Mouse (Mus musculus): Measurements from ENCODE around the gene Mtmr12. TPM values are rescaled to one million over a fixed set of nuclear protein-coding genes. Genes with fewer than 3 reads are reported as not detected.
"Not testable (repeated sequence)": the region's sequence is repeated elsewhere in the genome, so short reads cannot be mapped to it uniquely, and the experiment has no call there.

The Mtmr12 gene
- total RNA-seq, 2 experiments from 2014 or later: 15.5 to 16.1 TPM

GRCm38 (mm10) chr15:12207556-12208090, 2.8 kb downstream of the Mtmr12 start:
- intact Hi-C loops (cut with DNase I): no loop called here

GRCm38 (mm10) chr15:12211577-12211976, 6.7 kb downstream of the Mtmr12 start:
- DNase-seq: peak; percentile 76
- intact Hi-C loops (cut with DNase I): no loop called here

More at GRCm38 (mm10) chr15:12207556-12208090, 2.8 kb downstream of the Mtmr12 start:
- DNase-seq: no peak

GRCm38 (mm10) chr15:12212266-12212665, 7.4 kb downstream of the Mtmr12 start:
- DNase-seq: no peak
- intact Hi-C loops (cut with DNase I): no loop called here

- intact Hi-C loops (cut with DNase I): no loop called here
- no peak for DNase-seq
These were observed 9.9 kb downstream of the Mtmr12 start for GRCm38 (mm10) chr15:12214531-12215414.

- DNase-seq: no peak
- intact Hi-C loops (cut with DNase I): no loop called here
These were observed 10.5 kb downstream of the Mtmr12 start for GRCm38 (mm10) chr15:12215415-12215718.

- intact Hi-C loops (cut with DNase I): no loop called here
- DNase-seq: no peak
These were observed 11.3 kb downstream of the Mtmr12 start for GRCm38 (mm10) chr15:12216119-12216518.

- no peak for DNase-seq
- intact Hi-C loops (cut with DNase I): no loop called here
These were observed 12.0 kb downstream of the Mtmr12 start for GRCm38 (mm10) chr15:12216798-12217197.

GRCm38 (mm10) chr15:12217332-12217731, 12.5 kb downstream of the Mtmr12 start:
- DNase-seq; intact Hi-C loops (cut with DNase I): not testable (repeated sequence)

- intact Hi-C loops (cut with DNase I): no loop called here
- no peak for DNase-seq
These were observed 13.0 kb downstream of the Mtmr12 start for GRCm38 (mm10) chr15:12217849-12218248.

GRCm38 (mm10) chr15:12218583-12219382, 14.0 kb downstream of the Mtmr12 start:
- intact Hi-C loops (cut with DNase I): no loop called here
- DNase-seq: no peak

GRCm38 (mm10) chr15:12221131-12221530, 16.3 kb downstream of the Mtmr12 start:
- intact Hi-C loops (cut with DNase I): no loop called here
- no peak for DNase-seq

GRCm38 (mm10) chr15:12222564-12223302, 17.9 kb downstream of the Mtmr12 start:
- no peak for DNase-seq
- intact Hi-C loops (cut with DNase I): no loop called here

GRCm38 (mm10) chr15:12223393-12223792, 18.6 kb downstream of the Mtmr12 start:
- DNase-seq: no peak
- intact Hi-C loops (cut with DNase I): no loop called here

GRCm38 (mm10) chr15:12224239-12224638, 19.4 kb downstream of the Mtmr12 start:
- DNase-seq: no peak
- intact Hi-C loops (cut with DNase I): no loop called here

- no peak for DNase-seq
- intact Hi-C loops (cut with DNase I): no loop called here
These were observed 20.2 kb downstream of the Mtmr12 start for GRCm38 (mm10) chr15:12225062-12225461.

GRCm38 (mm10) chr15:12226908-12227307, 22.1 kb downstream of the Mtmr12 start:
- intact Hi-C loops (cut with DNase I): no loop called here
- DNase-seq: no peak

- DNase-seq: no peak
- intact Hi-C loops (cut with DNase I): no loop called here
These were observed 22.5 kb downstream of the Mtmr12 start for GRCm38 (mm10) chr15:12227355-12227754.

- intact Hi-C loops (cut with DNase I): no loop called here
These were observed 24.9 kb downstream of the Mtmr12 start for GRCm38 (mm10) chr15:12229603-12230242.

GRCm38 (mm10) chr15:12230243-12230935, 25.6 kb downstream of the Mtmr12 start:
- intact Hi-C loops (cut with DNase I): no loop called here
- no peak for DNase-seq

More at GRCm38 (mm10) chr15:12229603-12230242, 24.9 kb downstream of the Mtmr12 start:
- no peak for DNase-seq

GRCm38 (mm10) chr15:12231462-12231861, 26.6 kb downstream of the Mtmr12 start:
- no peak for DNase-seq
- intact Hi-C loops (cut with DNase I): no loop called here
